Mouse (Mus musculus): ENCODE data around the gene Drd1. TPM values are rescaled to one million over a fixed set of nuclear protein-coding genes. Genes with fewer than 3 reads are reported as not detected.

The Drd1 gene
- polyA plus RNA-seq, 1 experiment: 0.04 TPM

DNA sequence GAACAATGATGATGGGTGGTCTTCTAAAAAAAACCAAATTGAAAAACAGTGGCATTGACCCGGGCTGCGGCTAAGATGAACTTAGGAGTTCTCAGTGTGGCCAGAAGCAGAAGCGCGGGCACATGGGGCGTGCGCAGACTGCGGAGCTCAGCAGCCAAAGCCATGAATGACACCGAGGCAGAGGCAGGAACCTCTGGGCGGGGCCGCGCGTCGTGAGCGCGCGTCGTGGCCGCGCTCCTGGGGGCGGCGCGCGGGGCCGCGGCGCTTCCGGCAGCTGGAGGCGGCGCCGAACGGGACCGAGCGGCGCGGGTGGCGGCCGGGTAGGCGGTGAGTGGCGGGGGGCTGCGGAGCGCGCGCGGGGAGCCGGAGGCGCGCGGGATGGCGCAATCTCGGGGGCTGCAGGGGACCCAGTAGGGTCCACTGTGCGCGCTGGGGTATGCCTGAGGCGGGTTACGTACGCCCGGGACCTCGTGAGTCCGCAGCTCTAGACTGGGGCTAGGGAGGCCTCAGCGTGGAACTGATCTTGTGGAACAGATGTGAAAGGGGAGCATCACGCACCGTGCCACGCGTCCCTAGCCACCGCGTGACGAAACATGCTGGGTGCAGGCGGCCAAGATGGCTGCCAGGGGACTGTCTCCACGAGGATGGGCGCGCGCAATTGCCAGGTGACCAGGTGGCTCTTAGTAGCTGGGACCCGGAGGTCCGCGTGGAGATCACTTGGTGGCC is 16.3 kb upstream of the Drd1 start, which contains the start of gene Sfxn1:
Gene Sfxn1 (plus strand): TSS at position 264 of the 726 bp plus-strand sequence.
- WGBS: under 1% methylated on average over 74 of the region's 74 CpGs
- H3K27ac ChIP-seq (ENCODE audit: control insufficient read depth, insufficient read depth, low read length): no peak within 1 kb of the TSS
- DNase-seq: peak; percentile 83
- peaks cover 7% of the 10 kb centered on the region; the same call in 1 of the 2 replicates for H3K4me1 ChIP-seq (replicated peaks; ENCODE audit: control insufficient read depth, insufficient read depth, low read length)
- peak within 1 kb of the TSS; percentile 81 for H3K4me3 ChIP-seq (ENCODE audit: control insufficient read depth, insufficient read depth, low read length)
- no peaks in the 10 kb centered on the region for H3K36me3 ChIP-seq (ENCODE audit: control insufficient read depth, insufficient read depth, low read length)
- TF ChIP-seq CTCF (IDR thresholded peaks at IDR 0.05; ENCODE audit: borderline replicate concordance, control insufficient read depth, extremely low read depth, insufficient read depth, low read length, poor library complexity) (0 out of 2 replicates have a peak, but pooled peaks have one; percentile 58), POLR2A (IDR thresholded peaks at IDR 0.05; ENCODE audit: control insufficient read depth, extremely low read depth, insufficient read depth, low read length, poor library complexity) (peak; percentile 73)
- H3K27me3 ChIP-seq (ENCODE audit: control insufficient read depth, insufficient read depth, low read length): no peaks in the 10 kb centered on the region

- no peak overlapping the region for H3K27ac ChIP-seq (ENCODE audit: control insufficient read depth, insufficient read depth, low read length)
- no peak for TF ChIP-seq POLR2A (IDR thresholded peaks at IDR 0.05; ENCODE audit: control insufficient read depth, extremely low read depth, insufficient read depth, low read length, poor library complexity)
- no peak for TF ChIP-seq CTCF (IDR thresholded peaks at IDR 0.05; ENCODE audit: borderline replicate concordance, control insufficient read depth, extremely low read depth, insufficient read depth, low read length, poor library complexity)
- H3K4me3 ChIP-seq (ENCODE audit: control insufficient read depth, insufficient read depth, low read length): no peak overlapping the region
- no peaks in the 10 kb centered on the region for H3K36me3 ChIP-seq (ENCODE audit: control insufficient read depth, insufficient read depth, low read length)
- peaks cover 7% of the 10 kb centered on the region; the same call in 1 of the 2 replicates for H3K4me1 ChIP-seq (replicated peaks; ENCODE audit: control insufficient read depth, insufficient read depth, low read length)
- WGBS: 97% methylated on average over 9 of the region's 9 CpGs
- DNase-seq: no peak
- no peaks in the 10 kb centered on the region for H3K27me3 ChIP-seq (ENCODE audit: control insufficient read depth, insufficient read depth, low read length)
Observed at GRCm38 (mm10) chr13:54071011-54071410, 15.5 kb upstream of the Drd1 start.

GRCm38 (mm10) chr13:54067617-54068166 is 12.2 kb upstream of the Drd1 start:
- TF ChIP-seq POLR2A (IDR thresholded peaks at IDR 0.05; ENCODE audit: control insufficient read depth, extremely low read depth, insufficient read depth, low read length, poor library complexity) (no peak), CTCF (IDR thresholded peaks at IDR 0.05; ENCODE audit: borderline replicate concordance, control insufficient read depth, extremely low read depth, insufficient read depth, low read length, poor library complexity) (no peak)
- WGBS: 67% methylated on average over 6 of the region's 6 CpGs

DNA sequence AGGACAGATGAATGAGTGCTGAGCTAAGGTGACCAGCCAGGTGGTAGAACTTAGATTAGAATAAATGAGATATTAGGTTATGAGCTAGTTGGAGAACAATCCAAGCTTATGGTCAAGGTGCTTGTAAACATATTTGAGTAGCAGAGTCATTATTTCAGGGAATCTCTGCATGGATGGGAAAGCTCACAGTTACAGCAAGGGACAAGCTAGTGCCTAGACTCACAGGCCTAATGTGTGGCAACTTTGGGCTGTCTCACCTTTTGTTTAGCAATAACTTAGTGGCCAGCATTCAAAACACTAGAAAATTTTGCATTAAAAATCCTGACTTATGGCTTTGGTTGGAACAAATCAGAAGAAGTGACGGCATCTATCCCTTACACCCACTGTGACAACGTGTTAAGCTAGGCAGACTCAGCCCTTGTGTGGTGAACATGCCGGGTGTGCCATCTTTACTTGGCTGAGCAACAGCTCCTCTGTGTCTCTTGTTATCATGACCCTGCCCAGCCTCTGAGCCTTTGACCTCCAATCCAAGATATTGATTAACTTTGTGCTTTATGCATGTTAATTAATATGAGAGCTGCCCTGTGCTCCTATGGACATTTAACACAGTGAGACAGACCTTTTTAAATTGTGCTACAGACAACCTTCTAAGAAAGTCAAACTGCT is 10.7 kb upstream of the Drd1 start:
- no peak for TF ChIP-seq CTCF (IDR thresholded peaks at IDR 0.05; ENCODE audit: borderline replicate concordance, control insufficient read depth, extremely low read depth, insufficient read depth, low read length, poor library complexity)
- no peak for TF ChIP-seq POLR2A (IDR thresholded peaks at IDR 0.05; ENCODE audit: control insufficient read depth, extremely low read depth, insufficient read depth, low read length, poor library complexity)
- no peak overlapping the region for H3K27ac ChIP-seq (ENCODE audit: control insufficient read depth, insufficient read depth, low read length)

More at GRCm38 (mm10) chr13:54067617-54068166, 12.2 kb upstream of the Drd1 start:
- Histone ChIP-seq H3K4me3 (ENCODE audit: control insufficient read depth, insufficient read depth, low read length) (no peak overlapping the region), H3K36me3 (ENCODE audit: control insufficient read depth, insufficient read depth, low read length) (no peaks in the 10 kb centered on the region), H3K27ac (ENCODE audit: control insufficient read depth, insufficient read depth, low read length) (no peak overlapping the region), H3K27me3 (ENCODE audit: control insufficient read depth, insufficient read depth, low read length) (no peaks in the 10 kb centered on the region), H3K4me1 (replicated peaks; ENCODE audit: control insufficient read depth, insufficient read depth, low read length) (peaks cover 5% of the 10 kb centered on the region; the same call in 1 of the 2 replicates)
- DNase-seq: no peak

GRCm38 (mm10) chr13:54063292-54063691 is 7.8 kb upstream of the Drd1 start:
- no peaks in the 10 kb centered on the region for H3K27me3 ChIP-seq (ENCODE audit: control insufficient read depth, insufficient read depth, low read length)
- no peak overlapping the region for H3K4me3 ChIP-seq (ENCODE audit: control insufficient read depth, insufficient read depth, low read length)
- 2% methylated on average over 3 of the region's 3 CpGs for WGBS
- no peaks in the 10 kb centered on the region for H3K36me3 ChIP-seq (ENCODE audit: control insufficient read depth, insufficient read depth, low read length)
- H3K4me1 ChIP-seq (replicated peaks; ENCODE audit: control insufficient read depth, insufficient read depth, low read length): no peaks in the 10 kb centered on the region
- TF ChIP-seq POLR2A (IDR thresholded peaks at IDR 0.05; ENCODE audit: control insufficient read depth, extremely low read depth, insufficient read depth, low read length, poor library complexity) (no peak), CTCF (IDR thresholded peaks at IDR 0.05; ENCODE audit: borderline replicate concordance, control insufficient read depth, extremely low read depth, insufficient read depth, low read length, poor library complexity) (no peak)
- no peak for DNase-seq
- H3K27ac ChIP-seq (ENCODE audit: control insufficient read depth, insufficient read depth, low read length): no peak overlapping the region

More for the DNA sequence above, 10.7 kb upstream of the Drd1 start:
- 97% methylated on average over 3 of the region's 3 CpGs for WGBS
- no peaks in the 10 kb centered on the region for H3K4me1 ChIP-seq (replicated peaks; ENCODE audit: control insufficient read depth, insufficient read depth, low read length)
- H3K27me3 ChIP-seq (ENCODE audit: control insufficient read depth, insufficient read depth, low read length): no peaks in the 10 kb centered on the region
- H3K36me3 ChIP-seq (ENCODE audit: control insufficient read depth, insufficient read depth, low read length): no peaks in the 10 kb centered on the region
- no peak overlapping the region for H3K4me3 ChIP-seq (ENCODE audit: control insufficient read depth, insufficient read depth, low read length)
- DNase-seq: no peak

- Histone ChIP-seq H3K27ac (ENCODE audit: control insufficient read depth, insufficient read depth, low read length) (no peak overlapping the region), H3K36me3 (ENCODE audit: control insufficient read depth, insufficient read depth, low read length) (no peaks in the 10 kb centered on the region), H3K27me3 (ENCODE audit: control insufficient read depth, insufficient read depth, low read length) (no peaks in the 10 kb centered on the region), H3K4me3 (ENCODE audit: control insufficient read depth, insufficient read depth, low read length) (no peak overlapping the region), H3K4me1 (replicated peaks; ENCODE audit: control insufficient read depth, insufficient read depth, low read length) (no peaks in the 10 kb centered on the region)
- no peak for DNase-seq
- TF ChIP-seq POLR2A (IDR thresholded peaks at IDR 0.05; ENCODE audit: control insufficient read depth, extremely low read depth, insufficient read depth, low read length, poor library complexity): no peak
- WGBS: 71% methylated on average over 3 of the region's 3 CpGs
Observed at GRCm38 (mm10) chr13:54062068-54062467, 6.6 kb upstream of the Drd1 start.

Measured in thymus, adult 2 months (tissue).